Mouse (Mus musculus) ovary, adult 2 months (tissue): Measurements from ENCODE around the gene B230118H07Rik. TPM values are rescaled to one million over a fixed set of nuclear protein-coding genes. Genes with fewer than 3 reads are reported as not detected.

Source experiments
- polyA plus RNA-seq: library from polyadenylated mRNA; depleted of rRNA; stranded (reverse); fragments of >200 nt; gene quantifications from 2 replicates; pipeline ENCODE4 v1.2.3, GENCODE M21; 2012; rRNA removed

The B230118H07Rik gene
- 1.8 and 3.4 TPM in 2 replicates for polyA plus RNA-seq

DNA sequence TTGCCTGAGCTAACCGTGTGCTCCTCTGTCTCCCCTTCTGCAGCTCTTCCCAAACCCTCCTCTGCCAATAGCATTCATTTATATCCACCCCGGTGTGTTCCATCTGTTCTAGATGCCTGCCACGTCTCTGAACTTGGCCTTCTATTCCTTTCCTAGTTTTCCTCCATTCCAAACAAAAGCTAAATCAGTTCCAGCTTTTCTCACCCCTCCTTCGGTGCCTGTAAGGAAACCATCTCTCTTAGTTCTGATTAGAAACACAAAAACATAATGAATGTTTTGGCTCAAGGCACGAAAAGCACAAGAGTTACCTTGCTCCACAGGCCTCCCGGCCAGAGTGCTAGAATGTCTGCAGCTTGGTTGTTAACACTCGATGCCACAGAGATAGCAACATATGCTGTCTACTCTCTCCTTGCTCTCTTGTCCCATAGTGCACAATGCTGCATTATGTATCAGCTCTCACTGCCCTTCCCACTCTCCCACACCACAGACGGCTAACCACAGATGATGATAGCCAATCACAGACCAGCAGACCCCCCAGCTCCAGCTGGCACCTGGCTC is at the start of gene B230118H07Rik, which contains the start of gene Rag1:
Gene B230118H07Rik (minus strand): TSS at position 419 of the 558 bp plus-strand sequence.
Gene Rag1 (minus strand): TSS at position 388 of the 558 bp plus-strand sequence.

DNA sequence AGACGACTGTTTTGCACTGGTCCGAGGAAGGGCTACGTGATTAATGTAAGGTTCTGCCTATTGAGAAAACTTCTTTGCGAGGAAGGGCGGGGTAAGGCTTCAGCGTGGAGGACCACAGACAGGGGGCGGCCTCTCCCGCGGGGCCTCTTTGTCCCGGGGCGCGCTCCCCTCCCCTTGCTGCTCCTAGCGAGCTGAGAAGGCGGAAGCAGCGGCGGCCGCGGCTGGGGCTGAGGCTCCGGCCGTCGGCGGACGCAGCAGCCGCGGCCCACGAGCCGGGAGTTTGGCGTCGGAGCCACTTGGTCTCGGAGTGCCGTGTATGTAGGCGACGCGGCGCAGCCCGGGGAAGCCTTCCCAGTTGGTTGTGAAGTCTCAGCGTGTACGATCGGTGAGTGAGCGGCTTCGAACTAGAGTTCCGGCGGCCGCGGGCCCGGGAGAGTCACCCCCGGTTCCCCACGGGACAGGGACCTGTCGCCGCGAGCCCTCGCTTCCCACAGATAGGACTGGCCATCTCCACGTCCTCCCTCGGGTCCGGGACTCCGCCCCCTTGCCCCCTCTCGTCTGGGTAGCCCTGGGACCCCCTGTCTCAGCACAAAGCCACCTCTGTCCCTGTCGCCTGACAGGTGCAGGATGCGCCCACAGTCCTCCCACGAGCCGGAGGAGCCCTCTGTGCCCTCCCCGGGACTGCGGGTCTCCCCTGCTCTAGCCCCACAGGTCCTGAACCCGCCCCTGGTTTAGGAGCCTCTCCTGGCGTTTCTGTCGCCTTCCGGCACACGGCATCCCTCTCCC is 29.1 kb upstream of the B230118H07Rik start, which contains the start of gene Traf6:
Gene Traf6 (plus strand): TSS at position 194 of the 786 bp plus-strand sequence.

DNA sequence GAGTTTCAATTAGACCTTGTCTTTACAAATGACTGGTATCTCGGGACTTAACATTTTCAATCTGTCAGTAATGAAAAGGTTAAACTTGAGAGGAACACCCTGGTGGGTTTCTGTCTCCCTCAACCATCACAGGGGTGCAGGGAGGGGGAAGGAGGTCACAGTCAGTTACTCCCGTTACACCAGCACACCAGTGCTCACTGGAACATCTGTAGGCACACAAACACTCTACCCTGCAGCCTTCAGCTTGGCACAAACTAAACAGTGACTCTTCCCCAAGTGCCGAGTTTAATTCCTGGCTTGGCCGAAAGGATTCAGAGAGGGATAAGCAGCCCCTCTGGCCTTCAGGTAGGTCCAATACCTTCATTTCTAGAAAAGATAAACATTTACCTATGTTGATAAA is 24.8 kb downstream of the B230118H07Rik start, which contains the start of gene Rag2:
Gene Rag2 (plus strand): TSS at position 193 of the 400 bp plus-strand sequence.

Other genes with a start within 250 kb of the B230118H07Rik start
- gene Rag2, start 24.8 kb downstream of the B230118H07Rik start, polyA plus RNA-seq, result not detected in 2 replicates
- gene Rag1, start within 50 bp of the B230118H07Rik start, polyA plus RNA-seq, result 0.02 TPM in 1 of 2 replicates, not detected in the other
- 10.8 and 12.5 TPM in 2 replicates for gene Traf6, start 28.9 kb upstream of the B230118H07Rik start, polyA plus RNA-seq
- 8.8 and 9.1 TPM in 2 replicates for gene Prr5l, start 233.5 kb upstream of the B230118H07Rik start, polyA plus RNA-seq
- 31.7 and 39.3 TPM in 2 replicates for gene Commd9, start 236.7 kb upstream of the B230118H07Rik start, polyA plus RNA-seq